Mouse (Mus musculus) midbrain, postnatal 0 days (tissue): ENCODE data around the gene Rbm5. TPM values are rescaled to one million over a fixed set of nuclear protein-coding genes. Genes with fewer than 3 reads are reported as not detected.

ENCODE experiments used
- ATAC-seq: fragments of 200-750 bp; cut with Nextera tagmentation; 2 replicates; pipeline ENCODE4 v1.8.0; 2017; ENCODE audit warnings: moderate number of reproducible peaks, mild to moderate bottlenecking, moderate TSS enrichment, moderate library complexity; ENCODE audit not compliant: low FRiP score
- DNase-seq: peaks from one replicate; pipeline ENCODE4 v3.0.0-alpha.2; 2015; ENCODE audit warnings: low spot score
- H3K27ac ChIP-seq: fragments of 300-500 bp; sonication (generic); 2 replicates; pipeline ENCODE4 v1.5.1; 2014; ENCODE audit warnings: low read depth, mild to moderate bottlenecking, low read length, mixed read lengths
- H3K27me3 ChIP-seq: fragments of 300-500 bp; sonication (generic); 2 replicates; pipeline ENCODE4 v1.6.1; 2014; ENCODE audit warnings: low read length, control low read depth, mixed read lengths; ENCODE audit not compliant: insufficient read depth
- H3K36me3 ChIP-seq: fragments of 300-500 bp; sonication (generic); 2 replicates; pipeline ENCODE4 v1.6.1; 2014; ENCODE audit warnings: low read length, control low read depth, mixed read lengths; ENCODE audit not compliant: insufficient read depth
- H3K4me1 ChIP-seq: fragments of 300-500 bp; sonication (generic); 2 replicates; pipeline ENCODE4 v1.6.1; 2014; ENCODE audit warnings: mild to moderate bottlenecking, control low read depth, antibody characterized with exemption, low read length, mixed read lengths; ENCODE audit not compliant: insufficient read depth
- H3K4me2 ChIP-seq: fragments of 300-500 bp; sonication (generic); 2 replicates; pipeline ENCODE4 v1.6.1; 2014; ENCODE audit warnings: low read depth, mild to moderate bottlenecking, low read length, mixed read lengths; ENCODE audit not compliant: poor library complexity, severe bottlenecking
- H3K4me3 ChIP-seq: fragments of 300-500 bp; sonication (generic); 2 replicates; pipeline ENCODE4 v1.5.1; 2014; ENCODE audit warnings: low read depth, mild to moderate bottlenecking, low read length, moderate library complexity
- H3K9ac ChIP-seq: fragments of 300-500 bp; sonication (generic); replicated peaks from 2 replicates; pipeline ENCODE4 v1.6.1; 2014; ENCODE audit warnings: mild to moderate bottlenecking, low read length, moderate library complexity, mixed read lengths; ENCODE audit not compliant: poor library complexity, severe bottlenecking
- H3K9me3 ChIP-seq: fragments of 300-500 bp; sonication (generic); 2 replicates; pipeline ENCODE4 v1.6.1; 2016; ENCODE audit warnings: low read length, control low read depth
- CTCF ChIP-seq: IDR thresholded peaks from 2 replicates; pipeline ENCODE4 v1.5.1; 2016; ENCODE audit warnings: antibody characterized with exemption, mild to moderate bottlenecking
- WGBS: fragments of 180-500 bp; shearing (Covaris S2); extraction: QIAGEN DNeasy Blood & Tissue Kit; methylation state at CpG from one replicate; pipeline ENCODE4 v1.1.7; 2014; 5-methylcytosine and 5-hydroxymethylcytosine counted together
- polyA plus RNA-seq: library from polyadenylated mRNA; unstranded; fragments of >200 nt; fragmentation: Nextera tagmentation; extraction: Ambion mirVana; gene quantifications from 2 replicates; pipeline ENCODE4 v1.2.1, GENCODE M21; 2015
- total RNA-seq: library from RNA; depleted of rRNA; stranded (reverse); fragments of >200 nt; gene quantifications from 2 replicates; pipeline ENCODE4 v1.2.3, GENCODE M21; 2014; rRNA removed

The Rbm5 gene
- total RNA-seq (142 and 145 TPM in 2 replicates), polyA plus RNA-seq (159 and 160 TPM in 2 replicates)

- Histone ChIP-seq H3K27ac (peak within 1 kb of the TSS; percentile 99), H3K9ac (peak within 1 kb of the TSS; percentile 100), H3K27me3 (no peaks in the 10 kb centered on the region), H3K36me3 (peaks cover 18% of the 10 kb centered on the region), H3K9me3 (no peaks in the 10 kb centered on the region), H3K4me2 (peak within 1 kb of the TSS; percentile 56), H3K4me3 (peak within 1 kb of the TSS; percentile 100), H3K4me1 (no peaks in the 10 kb centered on the region)
- TF ChIP-seq CTCF: no peak
- ATAC-seq (peak; percentile 100), DNase-seq (peak; percentile 97)
- WGBS: under 1% methylated on average over 60 of the region's 60 CpGs
Observed at GRCm38 (mm10) chr9:107770374-107771290, at the start of gene Rbm5. TSS of gene Rbm5 (minus strand) at chr9:107770996.

- no peak overlapping the region for H3K27ac ChIP-seq
- DNase-seq: no peak
- H3K4me3 ChIP-seq: no peak overlapping the region
- H3K27me3 ChIP-seq: no peaks in the 10 kb centered on the region
- H3K9ac ChIP-seq: no peak overlapping the region
- 0 out of 2 replicates have a peak, but pooled peaks cover 3% of the 10 kb centered on the region for H3K36me3 ChIP-seq
- TF ChIP-seq CTCF: peak; percentile 23; the same call in 1 of the 2 replicates
- H3K4me2 ChIP-seq: no peak overlapping the region
- no peaks in the 10 kb centered on the region for H3K4me1 ChIP-seq
- 94% methylated on average over 1 of the region's 1 CpGs for WGBS
- H3K9me3 ChIP-seq: no peaks in the 10 kb centered on the region
- ATAC-seq: no peak
Observed at GRCm38 (mm10) chr9:107812132-107812531, 41.3 kb upstream of the Rbm5 start.

GRCm38 (mm10) chr9:107810985-107811384 is 40.2 kb upstream of the Rbm5 start:
- Histone ChIP-seq H3K27ac (no peak overlapping the region), H3K4me3 (no peak overlapping the region)

GRCm38 (mm10) chr9:107791714-107792113 is 20.9 kb upstream of the Rbm5 start:
- Histone ChIP-seq H3K27ac (no peak overlapping the region), H3K27me3 (no peaks in the 10 kb centered on the region), H3K4me3 (no peak overlapping the region), H3K4me1 (no peaks in the 10 kb centered on the region), H3K9ac (no peak overlapping the region), H3K9me3 (no peaks in the 10 kb centered on the region), H3K36me3 (peaks cover 28% of the 10 kb centered on the region), H3K4me2 (no peak overlapping the region)
- WGBS: 94% methylated on average over 6 of the region's 6 CpGs
- no peak for TF ChIP-seq CTCF
- no peak for DNase-seq
- ATAC-seq: no peak

More at GRCm38 (mm10) chr9:107810985-107811384, 40.2 kb upstream of the Rbm5 start:
- no peak overlapping the region for H3K9ac ChIP-seq
- ATAC-seq (no peak), DNase-seq (no peak)
- H3K9me3 ChIP-seq: no peaks in the 10 kb centered on the region
- H3K4me1 ChIP-seq: no peaks in the 10 kb centered on the region
- no peak for TF ChIP-seq CTCF
- 98% methylated on average over 2 of the region's 2 CpGs for WGBS
- H3K36me3 ChIP-seq: no peaks in the 10 kb centered on the region
- no peak overlapping the region for H3K4me2 ChIP-seq
- H3K27me3 ChIP-seq: no peaks in the 10 kb centered on the region

- Histone ChIP-seq H3K27ac (no peak overlapping the region), H3K9ac (no peak overlapping the region), H3K27me3 (no peaks in the 10 kb centered on the region), H3K4me3 (no peak overlapping the region), H3K4me2 (no peak overlapping the region), H3K9me3 (no peaks in the 10 kb centered on the region), H3K36me3 (peaks cover 34% of the 10 kb centered on the region), H3K4me1 (no peaks in the 10 kb centered on the region)
- ATAC-seq (no peak), DNase-seq (no peak)
- TF ChIP-seq CTCF: no peak
- 96% methylated on average over 11 of the region's 11 CpGs for WGBS
Observed at GRCm38 (mm10) chr9:107782536-107783203, 11.9 kb upstream of the Rbm5 start.

- H3K9ac ChIP-seq: no peak overlapping the region
- ATAC-seq (no peak), DNase-seq (no peak)
- H3K27ac ChIP-seq: no peak overlapping the region
- no peaks in the 10 kb centered on the region for H3K4me1 ChIP-seq
- H3K27me3 ChIP-seq: no peaks in the 10 kb centered on the region
- no peak overlapping the region for H3K4me2 ChIP-seq
- TF ChIP-seq CTCF: no peak
- no peak overlapping the region for H3K4me3 ChIP-seq
- peaks cover 34% of the 10 kb centered on the region for H3K36me3 ChIP-seq
- H3K9me3 ChIP-seq: no peaks in the 10 kb centered on the region
Observed at GRCm38 (mm10) chr9:107776809-107777208, 6.0 kb upstream of the Rbm5 start.
